Mouse (Mus musculus): ENCODE data around the gene Scgn.

DNA sequence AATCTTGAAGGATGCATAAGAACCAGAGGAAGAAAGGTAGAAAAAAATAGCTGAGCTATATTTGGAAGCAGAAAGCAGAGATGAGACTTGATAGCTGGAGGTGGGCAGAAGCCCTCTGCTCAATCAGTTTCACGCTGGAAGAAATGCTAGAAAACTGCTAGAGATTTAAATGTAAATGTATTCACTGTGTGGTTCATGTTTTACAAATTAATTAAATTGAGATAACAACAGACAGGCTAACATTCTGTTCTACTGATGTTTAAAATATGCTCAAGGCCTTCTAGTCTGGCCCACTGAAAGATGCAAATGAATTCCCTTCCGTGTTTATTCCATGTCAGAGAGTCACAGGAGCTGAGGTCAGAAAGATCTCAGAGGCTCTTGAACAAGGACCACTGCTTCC lies 19.1 kb downstream of the Scgn start:
- TF ChIP-seq CTCF (IDR thresholded peaks at IDR 0.05; ENCODE audit: low read depth) (no peak), EP300 (IDR thresholded peaks at IDR 0.05; ENCODE audit: low read depth) (no peak)
